Mouse (Mus musculus) heart, adult 8-10 months (tissue): ENCODE data around the gene Aff4. TPM values are rescaled to one million over a fixed set of nuclear protein-coding genes. Genes with fewer than 3 reads are reported as not detected.

Source experiments
- DNase-seq: peaks from one replicate; pipeline ENCODE4 v3.0.0; 2022; ENCODE audit warnings: low spot score
- microRNA-seq: library from miRNA; unstranded; fragments of <30 nt; microRNA quantifications from one replicate; pipeline ENCODE4 v1.2.0, GENCODE M21; 2022
- total RNA-seq, 4 experiments: library from RNA; stranded (reverse); gene quantifications; 2 replicates each; pipeline ENCODE4 v1.2.4; 2022

Aff4 gene
- total RNA-seq, 4 experiments from 2014 or later, result 73.2 to 91.8 (median 82.4) TPM

GRCm38 (mm10) chr11:53458996-53459395 is 108.4 kb downstream of the Aff4 start:
- no peak for DNase-seq

- DNase-seq, result no peak
These were observed 109.6 kb downstream of the Aff4 start for GRCm38 (mm10) chr11:53460192-53460591.

- DNase-seq, result no peak
These were observed 111.1 kb downstream of the Aff4 start for GRCm38 (mm10) chr11:53461727-53462126.

GRCm38 (mm10) chr11:53463551-53464424 is 113.2 kb downstream of the Aff4 start:
- DNase-seq, result no peak

- peak; percentile 62 for DNase-seq
These were observed 115.8 kb downstream of the Aff4 start for GRCm38 (mm10) chr11:53466231-53466971.

- no peak for DNase-seq
These were observed 118.8 kb downstream of the Aff4 start for GRCm38 (mm10) chr11:53469294-53469967.

GRCm38 (mm10) chr11:53469968-53470695 is 119.5 kb downstream of the Aff4 start, which contains the start of gene Gm9837:
Gene Gm9837, minus strand, starts transcription at chr11:53470479.
- DNase-seq, result peak; percentile 90

Small RNA genes lying within 50 kb of the gene (microRNA-seq; reads per million reads assigned to microRNA genes)
- not detected for gene Mir6920

Other genes with a start within 250 kb of the Aff4 start
- 100 to 1,000 TPM; 113 to 135 (median 122) TPM for gene Hspa4, start 50.4 kb upstream of the Aff4 start, total RNA-seq
- 10 to 100 TPM in 1 of 4 experiments, 1 to 10 TPM in 3; 6.6 to 10.6 (median 6.7) TPM for gene Zcchc10, start 26.2 kb upstream of the Aff4 start, total RNA-seq
- gene Leap2, start 72.3 kb downstream of the Aff4 start, total RNA-seq, result not detected
- 1,000 to 10,000 TPM; 2,591 to 2,839 (median 2,740) TPM for gene Uqcrq, start 80.0 kb downstream of the Aff4 start, total RNA-seq
- under 1 TPM; 0.14 to 0.44 (median 0.29) TPM for gene Gdf9, start 80.2 kb downstream of the Aff4 start, total RNA-seq
- gene Gm10447, start 106.3 kb downstream of the Aff4 start, total RNA-seq, result not detected
- under 1 TPM; 0.57 to 0.82 (median 0.73) TPM for gene Shroom1, start 106.4 kb downstream of the Aff4 start, total RNA-seq
- gene Gm9837, start 119.6 kb downstream of the Aff4 start, total RNA-seq, result not detected
- not detected for gene Gm9945, start 129.3 kb downstream of the Aff4 start, total RNA-seq
- gene Sowaha, start 129.4 kb downstream of the Aff4 start, total RNA-seq, result under 1 TPM; 0.22 to 0.44 (median 0.34) TPM
- 10 to 100 TPM; 22.3 to 27.2 (median 25.6) TPM for gene Sept8, start 168.4 kb downstream of the Aff4 start, total RNA-seq
- gene Kif3a, start 216.5 kb downstream of the Aff4 start, total RNA-seq, result 10 to 100 TPM in 1 of 4 experiments, 1 to 10 TPM in 3; 8.2 to 10.3 (median 8.8) TPM